Mouse (Mus musculus) cortical plate, adult 2 months (tissue): ENCODE data around the gene Prrt1.

Experiments used
- CTCF ChIP-seq: fragments of 200-500 bp; IDR thresholded peaks from 2 replicates; pipeline ENCODE4 v1.5.1; 2011; ENCODE audit warnings: mild to moderate bottlenecking, control low read depth, low read length; ENCODE audit not compliant: insufficient read depth; ENCODE audit errors: extremely low read depth
- POLR2A ChIP-seq: fragments of 200-500 bp; IDR thresholded peaks from 2 replicates; pipeline ENCODE4 v1.6.1; 2011; ENCODE audit warnings: mild to moderate bottlenecking, low read length, control low read depth; ENCODE audit not compliant: insufficient read depth; ENCODE audit errors: extremely low read depth

DNA sequence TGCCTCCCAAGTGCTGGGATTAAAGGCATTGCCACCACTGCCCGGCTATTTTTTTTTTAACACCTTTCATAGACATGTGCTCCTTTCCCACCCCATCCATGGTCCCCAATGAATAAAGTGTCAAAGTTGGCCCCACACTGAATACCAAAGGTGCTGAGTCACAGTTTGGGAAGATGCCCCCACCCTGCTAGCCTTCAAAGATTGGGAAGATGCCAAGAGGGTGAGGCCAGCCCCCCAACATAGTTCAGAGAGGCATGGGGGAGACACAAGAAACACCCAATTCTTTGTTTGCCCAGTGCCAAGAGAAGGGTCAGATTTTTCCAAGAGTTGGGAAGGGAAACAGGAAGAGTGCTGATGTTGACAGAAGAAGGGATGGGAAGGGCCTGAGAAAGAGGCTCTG, 33.1 kb downstream of the Prrt1 start:
- TF ChIP-seq POLR2A, result no peak
- TF ChIP-seq CTCF, result no peak
